Mouse (Mus musculus) erythroblast, embryonic 14.5 days (primary cell): ENCODE results near the gene Amacr.

Experiments used
- GATA1 ChIP-seq: IDR thresholded peaks from 2 replicates; pipeline ENCODE4 v1.6.1; 2012; ENCODE audit warnings: low read length, inconsistent platforms, mixed read lengths
- TAL1 ChIP-seq: IDR thresholded peaks from 3 replicates; pipeline ENCODE4 v1.6.1; 2012; ENCODE audit warnings: low read length, inconsistent platforms, mixed read lengths

- TF ChIP-seq GATA1 (no peak), TAL1 (no peak)
Measured at GRCm38 (mm10) chr15:10952760-10953305, 28.7 kb upstream of the Amacr start.
